Mouse (Mus musculus) gastrocnemius, adult 2 months (tissue): ENCODE results near the gene Grxcr1. TPM values are rescaled to one million over a fixed set of nuclear protein-coding genes. Genes with fewer than 3 reads are reported as not detected.

Source experiments
- DNase-seq: peaks from one replicate; pipeline ENCODE4 v3.0.0; 2022
- H3K27ac ChIP-seq: fragments of 200-600 bp; 2 replicates; pipeline ENCODE4 v1.8.1; 2022; ENCODE audit warnings: mild to moderate bottlenecking
- H3K4me3 ChIP-seq: fragments of 200-600 bp; 2 replicates; pipeline ENCODE4 v1.8.1; 2022; ENCODE audit warnings: mild to moderate bottlenecking, moderate library complexity
- CTCF ChIP-seq: fragments of 200-600 bp; IDR thresholded peaks from 2 replicates; pipeline ENCODE4 v1.8.1; 2022; ENCODE audit warnings: antibody characterized with exemption, mild to moderate bottlenecking, moderate library complexity
- intact Hi-C: fragments of 180-260 bp; cut with DNase I; formaldehyde crosslinking; loops from one replicate; pipeline ENCODE4 v1.15.1; 2025
- long read RNA-seq, 2 experiments: library from polyadenylated mRNA; stranded (forward); transcript quantifications; one replicate each; pipeline ENCODE4 v2.0.0; 2021
- total RNA-seq, 2 experiments: library from RNA; stranded (reverse); gene quantifications; 2 replicates each; pipeline ENCODE4 v1.2.3; 2021

Gene Grxcr1
- not detected for total RNA-seq
- long read RNA-seq, experiment 1, result 0 reads
- long read RNA-seq, experiment 2, result 0 reads

GRCm38 (mm10) chr5:68031744-68032143, at the start of gene Grxcr1:
Grxcr1 (plus strand) TSS chr5:68031835.
- intact Hi-C loops, result no loop called here
- no peak for DNase-seq

GRCm38 (mm10) chr5:67981946-67982526, 49.6 kb upstream of the Grxcr1 start:
- Histone ChIP-seq H3K27ac (no peak overlapping the region), H3K4me3 (no peak overlapping the region)
- no peak for TF ChIP-seq CTCF
- intact Hi-C loops, result no loop called here
- no peak for DNase-seq

More at GRCm38 (mm10) chr5:68031744-68032143, at the start of gene Grxcr1:
- no peak within 1 kb of the TSS for H3K27ac ChIP-seq
- TF ChIP-seq CTCF, result no peak
- H3K4me3 ChIP-seq, result no peak within 1 kb of the TSS

- H3K4me3 ChIP-seq, result no peak overlapping the region
Measured at GRCm38 (mm10) chr5:67990426-67990825, 41.2 kb upstream of the Grxcr1 start.

GRCm38 (mm10) chr5:68002611-68003010, 29.0 kb upstream of the Grxcr1 start:
- intact Hi-C loops, result no loop called here
- Histone ChIP-seq H3K27ac (no peak overlapping the region), H3K4me3 (no peak overlapping the region)
- no peak for DNase-seq
- no peak for TF ChIP-seq CTCF

More at GRCm38 (mm10) chr5:67990426-67990825, 41.2 kb upstream of the Grxcr1 start:
- no peak overlapping the region for H3K27ac ChIP-seq
- no peak for DNase-seq
- intact Hi-C loops, result no loop called here
- TF ChIP-seq CTCF, result no peak

- TF ChIP-seq CTCF, result no peak
- no peak overlapping the region for H3K27ac ChIP-seq
- DNase-seq, result no peak
- intact Hi-C loops, result no loop called here
- H3K4me3 ChIP-seq, result no peak overlapping the region
Measured at GRCm38 (mm10) chr5:68003904-68004303, 27.7 kb upstream of the Grxcr1 start.

- DNase-seq, result no peak
- no peak overlapping the region for H3K27ac ChIP-seq
- intact Hi-C loops, result no loop called here
- TF ChIP-seq CTCF, result no peak
- H3K4me3 ChIP-seq, result no peak overlapping the region
Measured at GRCm38 (mm10) chr5:68004419-68004818, 27.2 kb upstream of the Grxcr1 start.

- intact Hi-C loops, result no loop called here
- no peak for TF ChIP-seq CTCF
Measured at GRCm38 (mm10) chr5:68007074-68007473, 24.6 kb upstream of the Grxcr1 start.

GRCm38 (mm10) chr5:68011569-68011968, 20.1 kb upstream of the Grxcr1 start:
- no peak overlapping the region for H3K27ac ChIP-seq
- DNase-seq, result no peak
- no peak for TF ChIP-seq CTCF
- no peak overlapping the region for H3K4me3 ChIP-seq
- intact Hi-C loops, result loop anchor here (5.0 to 10.0 kb wide), 2 partner anchors 74 to 477 kb away; no protein-coding TSS in a partner anchor

More at GRCm38 (mm10) chr5:68007074-68007473, 24.6 kb upstream of the Grxcr1 start:
- Histone ChIP-seq H3K27ac (no peak overlapping the region), H3K4me3 (no peak overlapping the region)
- DNase-seq, result no peak

- H3K4me3 ChIP-seq, result no peak overlapping the region
- H3K27ac ChIP-seq, result peak overlapping the region; percentile 38; the same call in 1 of the 2 replicates
- intact Hi-C loops, result loop anchor here (1.0 to 10.0 kb wide), 3 partner anchors 75 to 478 kb away; no protein-coding TSS in a partner anchor
- peak; percentile 98 for TF ChIP-seq CTCF
- DNase-seq, result peak; percentile 84
Measured at GRCm38 (mm10) chr5:68012618-68013017, 19.0 kb upstream of the Grxcr1 start.

GRCm38 (mm10) chr5:68020870-68021269, 10.8 kb upstream of the Grxcr1 start:
- intact Hi-C loops, result no loop called here
- H3K27ac ChIP-seq, result no peak overlapping the region

GRCm38 (mm10) chr5:68026658-68027422, 4.8 kb upstream of the Grxcr1 start:
- no peak overlapping the region for H3K4me3 ChIP-seq
- no peak for TF ChIP-seq CTCF
- H3K27ac ChIP-seq, result no peak overlapping the region
- DNase-seq, result no peak
- intact Hi-C loops, result no loop called here

More at GRCm38 (mm10) chr5:68020870-68021269, 10.8 kb upstream of the Grxcr1 start:
- no peak overlapping the region for H3K4me3 ChIP-seq
- TF ChIP-seq CTCF, result no peak
- DNase-seq, result no peak

GRCm38 (mm10) chr5:68027474-68027873, 4.2 kb upstream of the Grxcr1 start:
- H3K27ac ChIP-seq, result no peak overlapping the region
- intact Hi-C loops, result no loop called here
- DNase-seq, result no peak
- no peak overlapping the region for H3K4me3 ChIP-seq
- no peak for TF ChIP-seq CTCF

- no peak for TF ChIP-seq CTCF
- Histone ChIP-seq H3K27ac (no peak overlapping the region), H3K4me3 (no peak overlapping the region)
- intact Hi-C loops, result no loop called here
- DNase-seq, result no peak
Measured at GRCm38 (mm10) chr5:68033345-68033744, 1.7 kb downstream of the Grxcr1 start.

GRCm38 (mm10) chr5:68039077-68039476, 7.4 kb downstream of the Grxcr1 start:
- TF ChIP-seq CTCF, result no peak
- intact Hi-C loops, result no loop called here
- no peak for DNase-seq
- no peak overlapping the region for H3K27ac ChIP-seq
- no peak overlapping the region for H3K4me3 ChIP-seq
